Mouse (Mus musculus): ENCODE results near the gene Ppp1r18.

- no peak for TF ChIP-seq POLR2A (IDR thresholded peaks at IDR 0.05; ENCODE audit: insufficient read length, low read depth)
- no peak for TF ChIP-seq MYOG (IDR thresholded peaks at IDR 0.05; ENCODE audit: control insufficient read depth in 1 of 3, insufficient read depth in 1 of 3, insufficient read length in 2 of 3, low read depth in 2 of 3)
- no peak for TF ChIP-seq USF1 (IDR thresholded peaks at IDR 0.05; ENCODE audit: low read depth)
- no peak for TF ChIP-seq E2F4 (IDR thresholded peaks at IDR 0.05; ENCODE audit: insufficient read depth)
- no peak for TF ChIP-seq CEBPB (IDR thresholded peaks at IDR 0.05; ENCODE audit: insufficient read depth, poor library complexity, severe bottlenecking)
- no peak for TF ChIP-seq MYOD1 (IDR thresholded peaks at IDR 0.05; ENCODE audit: control insufficient read depth in 1 of 3, insufficient read length in 2 of 3, low read depth in 2 of 3)
- no peak for TF ChIP-seq REST (IDR thresholded peaks at IDR 0.05; ENCODE audit: insufficient read depth, insufficient read length)
- no peak for TF ChIP-seq TCF12 (IDR thresholded peaks at IDR 0.05; ENCODE audit: insufficient read depth, poor library complexity, severe bottlenecking)
- TF ChIP-seq MAX (IDR thresholded peaks at IDR 0.05; ENCODE audit: low read depth) = no peak
- no peak for TF ChIP-seq POLR2AphosphoS2 (IDR thresholded peaks at IDR 0.05; ENCODE audit: insufficient read length, low read depth)
- TF ChIP-seq TCF3 (IDR thresholded peaks at IDR 0.05; ENCODE audit: insufficient read length, low read depth) = no peak
These were observed 38.1 kb downstream of the Ppp1r18 start for GRCm38 (mm10) chr17:35903343-35903991.
